Mouse (Mus musculus): ENCODE results near the gene Rapgef4. TPM values are rescaled to one million over a fixed set of nuclear protein-coding genes. Genes with fewer than 3 reads are reported as not detected.

Rapgef4 gene
- polyA plus RNA-seq, 1 experiment from 2014 or later = 4.4 TPM

DNA sequence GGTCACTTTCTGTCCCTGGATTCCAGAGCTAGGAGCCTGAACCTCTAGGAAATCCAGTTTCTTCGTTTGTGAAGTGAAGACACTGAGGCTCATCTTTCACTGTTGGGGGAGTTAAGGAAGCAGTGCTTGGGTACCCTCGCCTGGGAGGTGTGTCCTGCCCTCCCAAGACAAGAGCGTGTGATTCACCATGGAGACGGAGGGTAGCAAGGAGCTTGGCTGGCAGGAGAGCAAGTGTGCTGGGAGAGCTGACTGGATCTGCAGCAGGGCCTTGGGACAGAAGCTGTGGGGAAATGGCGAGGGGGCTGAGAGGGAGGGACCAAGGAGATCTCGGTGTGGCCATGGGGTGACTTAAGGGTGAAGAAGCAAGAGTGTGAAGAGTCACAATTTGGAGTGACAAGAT lies 114.0 kb downstream of the Rapgef4 start:
- Histone ChIP-seq H3K9me3 (ENCODE audit: control insufficient read depth, low read depth, low read length) (no peaks in the 10 kb centered on the region), H3K36me3 (ENCODE audit: control insufficient read depth, insufficient read depth, low read length) (no peaks in the 10 kb centered on the region), H3K4me3 (ENCODE audit: low read depth, low read length) (no peak overlapping the region), H3K27ac (ENCODE audit: low read length) (no peak overlapping the region), H3K4me2 (replicated peaks; ENCODE audit: low read depth, low read length) (no peak overlapping the region), H3K4me1 (ENCODE audit: control insufficient read depth, insufficient read depth, low read length) (peaks cover 14% of the 10 kb centered on the region; the same call in 1 of the 2 replicates), H3K27me3 (ENCODE audit: control insufficient read depth, insufficient read depth, low read length) (no peaks in the 10 kb centered on the region), H3K9ac (replicated peaks; ENCODE audit: low read depth, low read length) (no peak overlapping the region)
- no peak for ATAC-seq (ENCODE audit: insufficient number of reproducible peaks, insufficient read depth, low FRiP score, low read depth)
- 50% methylated on average over 6 of the region's 6 CpGs for WGBS

DNA sequence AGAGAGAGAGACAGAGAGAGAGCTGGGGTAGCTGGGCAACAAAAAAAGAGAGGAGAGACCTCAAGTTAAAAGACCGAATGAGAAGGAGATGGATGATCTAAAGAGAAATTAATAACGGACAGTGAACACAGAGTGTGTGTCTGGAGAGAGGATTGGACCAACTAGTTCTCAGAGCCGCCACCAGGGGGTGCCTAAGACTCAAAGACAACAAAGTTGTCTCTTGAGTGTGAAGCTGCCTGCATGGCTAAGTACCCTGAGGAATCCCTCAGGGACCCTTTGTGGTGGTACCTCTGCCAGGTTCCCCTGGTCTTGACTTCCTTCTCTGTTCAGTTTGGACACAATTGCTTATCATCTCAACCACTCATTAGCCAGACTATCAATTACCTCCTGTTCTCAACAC lies 115.3 kb downstream of the Rapgef4 start:
- Histone ChIP-seq H3K9me3 (ENCODE audit: control insufficient read depth, low read depth, low read length) (no peaks in the 10 kb centered on the region), H3K9ac (replicated peaks; ENCODE audit: low read depth, low read length) (no peak overlapping the region), H3K27ac (ENCODE audit: low read length) (no peak overlapping the region), H3K36me3 (ENCODE audit: control insufficient read depth, insufficient read depth, low read length) (no peaks in the 10 kb centered on the region), H3K4me2 (replicated peaks; ENCODE audit: low read depth, low read length) (no peak overlapping the region), H3K4me1 (ENCODE audit: control insufficient read depth, insufficient read depth, low read length) (peaks cover 14% of the 10 kb centered on the region; the same call in 1 of the 2 replicates), H3K4me3 (ENCODE audit: low read depth, low read length) (no peak overlapping the region), H3K27me3 (ENCODE audit: control insufficient read depth, insufficient read depth, low read length) (no peaks in the 10 kb centered on the region)
- WGBS = 37% methylated on average over 3 of the region's 3 CpGs
- ATAC-seq (ENCODE audit: insufficient number of reproducible peaks, insufficient read depth, low FRiP score, low read depth) = no peak

DNA sequence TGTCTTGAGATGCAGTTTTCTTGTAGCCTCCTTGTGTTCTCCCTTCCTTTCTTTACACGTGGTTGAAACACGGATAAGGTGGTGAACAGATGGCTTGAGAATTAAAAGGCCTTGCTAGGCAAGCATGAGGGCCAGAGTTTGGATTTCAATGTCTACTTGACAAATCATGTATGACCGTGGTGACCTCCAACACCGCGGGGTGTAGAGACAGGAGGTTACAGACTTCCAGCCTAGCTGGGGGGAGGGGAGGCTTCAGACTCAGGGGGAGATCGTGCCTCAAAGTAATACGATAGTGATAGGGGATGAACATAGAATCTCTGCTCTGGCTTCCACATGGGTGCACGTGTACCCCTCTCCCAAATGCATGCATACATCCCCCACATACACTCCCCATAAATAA lies 117.3 kb downstream of the Rapgef4 start:
- Histone ChIP-seq H3K9ac (replicated peaks; ENCODE audit: low read depth, low read length) (no peak overlapping the region), H3K36me3 (ENCODE audit: control insufficient read depth, insufficient read depth, low read length) (no peaks in the 10 kb centered on the region), H3K27ac (ENCODE audit: low read length) (no peak overlapping the region), H3K9me3 (ENCODE audit: control insufficient read depth, low read depth, low read length) (no peaks in the 10 kb centered on the region), H3K4me3 (ENCODE audit: low read depth, low read length) (no peak overlapping the region), H3K27me3 (ENCODE audit: control insufficient read depth, insufficient read depth, low read length) (no peaks in the 10 kb centered on the region), H3K4me2 (replicated peaks; ENCODE audit: low read depth, low read length) (no peak overlapping the region), H3K4me1 (ENCODE audit: control insufficient read depth, insufficient read depth, low read length) (peaks cover 14% of the 10 kb centered on the region; the same call in 1 of the 2 replicates)
- ATAC-seq (ENCODE audit: insufficient number of reproducible peaks, insufficient read depth, low FRiP score, low read depth) = no peak
- 78% methylated on average over 8 of the region's 8 CpGs for WGBS

DNA sequence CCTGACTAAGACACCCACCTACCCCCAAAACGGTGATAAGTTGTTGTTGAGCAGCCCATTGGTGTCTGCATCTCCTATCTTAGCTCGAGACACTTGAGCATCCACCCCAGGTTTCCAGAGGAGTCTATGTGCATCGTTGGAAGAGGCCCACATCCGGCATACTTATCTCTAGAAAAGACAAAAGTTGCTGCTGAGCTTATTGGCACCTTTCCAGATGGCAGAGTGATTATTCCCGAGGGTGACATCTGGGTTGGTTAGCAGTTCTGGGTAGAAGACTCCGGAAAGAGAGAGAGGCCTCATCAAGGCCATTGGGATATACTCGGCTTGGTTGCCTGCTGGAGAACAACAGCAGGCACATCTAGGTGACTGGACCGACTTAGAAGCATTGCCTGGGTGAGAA lies 123.6 kb downstream of the Rapgef4 start:
- no peaks in the 10 kb centered on the region for H3K36me3 ChIP-seq (ENCODE audit: control insufficient read depth, insufficient read depth, low read length)
- H3K4me3 ChIP-seq (ENCODE audit: low read depth, low read length) = no peak overlapping the region
- H3K4me1 ChIP-seq (ENCODE audit: control insufficient read depth, insufficient read depth, low read length) = no peaks in the 10 kb centered on the region
- no peaks in the 10 kb centered on the region for H3K9me3 ChIP-seq (ENCODE audit: control insufficient read depth, low read depth, low read length)
- H3K4me2 ChIP-seq (replicated peaks; ENCODE audit: low read depth, low read length) = no peak overlapping the region
- no peaks in the 10 kb centered on the region for H3K27me3 ChIP-seq (ENCODE audit: control insufficient read depth, insufficient read depth, low read length)
- whole genome bisulfite sequencing = 70% methylated on average over 8 of the region's 8 CpGs
- no peak for ATAC-seq (ENCODE audit: insufficient number of reproducible peaks, insufficient read depth, low FRiP score, low read depth)
- no peak overlapping the region for H3K9ac ChIP-seq (replicated peaks; ENCODE audit: low read depth, low read length)
- H3K27ac ChIP-seq (ENCODE audit: low read length) = no peak overlapping the region

DNA sequence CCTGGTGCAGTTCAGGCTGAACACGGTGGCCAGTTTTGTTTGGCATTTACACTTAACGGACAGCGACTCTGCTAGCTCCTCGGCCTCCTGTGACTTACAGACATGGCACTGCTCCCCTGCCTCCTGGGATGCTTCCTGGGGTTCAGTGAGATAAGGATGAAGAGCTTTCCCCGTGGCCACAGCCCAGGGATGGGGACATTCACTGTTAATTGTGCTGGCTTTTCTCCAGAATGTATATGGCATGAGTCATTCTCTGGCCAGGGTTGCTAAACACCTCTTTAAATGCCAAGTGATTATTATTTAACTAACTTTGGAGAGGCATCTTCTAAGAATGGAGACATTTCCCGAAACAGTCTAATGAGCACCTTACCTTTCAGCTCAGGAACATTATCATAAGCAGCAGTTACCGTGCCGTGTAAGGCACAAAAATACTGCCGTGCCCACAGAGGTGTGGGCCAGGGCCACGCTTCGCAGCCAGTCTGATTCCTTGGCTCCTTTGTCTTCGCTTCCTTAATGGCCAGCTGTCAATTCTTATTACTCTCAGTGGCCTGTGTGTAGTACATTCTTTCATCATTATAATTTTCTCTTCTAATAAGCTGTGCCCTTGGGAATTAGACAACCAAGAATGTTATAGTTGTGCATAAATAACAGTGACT lies 126.6 kb downstream of the Rapgef4 start:
- Histone ChIP-seq H3K4me2 (replicated peaks; ENCODE audit: low read depth, low read length) (no peak overlapping the region), H3K4me1 (ENCODE audit: control insufficient read depth, insufficient read depth, low read length) (no peaks in the 10 kb centered on the region), H3K9me3 (ENCODE audit: control insufficient read depth, low read depth, low read length) (no peaks in the 10 kb centered on the region), H3K9ac (replicated peaks; ENCODE audit: low read depth, low read length) (no peak overlapping the region), H3K27me3 (ENCODE audit: control insufficient read depth, insufficient read depth, low read length) (no peaks in the 10 kb centered on the region), H3K4me3 (ENCODE audit: low read depth, low read length) (no peak overlapping the region), H3K27ac (ENCODE audit: low read length) (no peak overlapping the region), H3K36me3 (ENCODE audit: control insufficient read depth, insufficient read depth, low read length) (no peaks in the 10 kb centered on the region)
- WGBS = 70% methylated on average over 12 of the region's 12 CpGs
- ATAC-seq (ENCODE audit: insufficient number of reproducible peaks, insufficient read depth, low FRiP score, low read depth) = no peak

DNA sequence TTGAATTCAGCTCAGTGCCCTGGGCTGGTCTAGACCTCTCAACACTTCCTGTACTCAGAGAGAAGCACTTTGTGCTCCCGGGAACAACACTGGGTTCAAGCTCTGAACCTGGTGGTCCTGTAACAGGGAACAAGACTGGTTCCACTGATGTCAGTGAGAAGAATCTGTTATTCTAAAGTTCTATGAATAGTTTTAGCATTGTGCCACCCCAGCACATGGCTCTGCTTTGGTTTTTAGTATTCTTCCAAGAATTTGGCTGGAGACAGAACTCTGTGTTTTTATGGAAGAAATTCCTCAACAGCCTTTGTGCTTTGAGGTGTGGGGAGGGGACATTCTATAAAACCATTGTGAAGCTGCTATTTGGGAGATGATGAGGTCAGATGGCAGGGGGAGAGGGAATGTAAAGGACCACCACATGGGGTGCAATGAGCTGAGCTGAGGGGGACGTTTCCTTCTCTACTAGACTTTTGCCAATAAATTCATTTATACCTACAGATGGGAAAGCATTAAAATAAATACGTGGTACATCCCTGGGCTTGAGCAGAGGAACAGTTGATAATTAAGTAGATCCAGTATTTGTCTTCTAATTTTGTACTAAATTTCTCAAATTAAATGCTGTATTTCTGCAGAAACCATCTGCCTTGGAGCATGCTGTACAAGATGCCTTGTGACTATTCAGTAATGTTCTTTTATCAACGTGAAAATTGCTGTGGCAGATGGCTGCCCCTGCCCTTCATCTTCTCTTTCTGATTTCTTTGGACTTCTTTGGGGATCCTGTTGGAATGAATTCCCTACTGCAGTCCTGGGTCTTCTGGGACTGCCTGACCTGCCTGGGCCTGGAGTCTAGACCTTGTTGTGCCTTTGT lies 127.6 kb downstream of the Rapgef4 start:
- H3K27me3 ChIP-seq (ENCODE audit: control insufficient read depth, insufficient read depth, low read length) = no peaks in the 10 kb centered on the region
- WGBS = 68% methylated on average over 4 of the region's 4 CpGs
- H3K27ac ChIP-seq (ENCODE audit: low read length) = no peak overlapping the region
- no peak overlapping the region for H3K4me2 ChIP-seq (replicated peaks; ENCODE audit: low read depth, low read length)
- no peak overlapping the region for H3K9ac ChIP-seq (replicated peaks; ENCODE audit: low read depth, low read length)
- no peaks in the 10 kb centered on the region for H3K9me3 ChIP-seq (ENCODE audit: control insufficient read depth, low read depth, low read length)
- H3K36me3 ChIP-seq (ENCODE audit: control insufficient read depth, insufficient read depth, low read length) = no peaks in the 10 kb centered on the region
- no peak overlapping the region for H3K4me3 ChIP-seq (ENCODE audit: low read depth, low read length)
- no peaks in the 10 kb centered on the region for H3K4me1 ChIP-seq (ENCODE audit: control insufficient read depth, insufficient read depth, low read length)
- no peak for ATAC-seq (ENCODE audit: insufficient number of reproducible peaks, insufficient read depth, low FRiP score, low read depth)

DNA sequence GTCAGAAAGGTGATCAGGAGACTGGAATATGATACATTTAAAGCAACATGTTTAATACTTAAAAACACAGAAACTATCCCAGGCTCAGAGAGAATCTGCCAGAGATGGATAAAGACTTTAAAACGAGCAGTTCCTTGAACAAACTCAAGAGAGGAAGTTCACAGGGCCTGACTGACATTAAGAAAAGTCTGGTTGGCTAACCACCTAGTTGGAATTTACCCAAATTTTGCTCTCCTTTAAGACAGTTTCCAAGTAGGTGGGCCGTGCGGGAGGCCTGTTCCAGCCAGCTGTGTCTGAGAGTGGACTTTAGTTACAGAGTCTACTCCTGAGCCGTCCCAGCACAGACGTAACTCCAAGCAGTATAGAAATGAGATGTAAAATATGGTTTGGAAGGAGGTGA lies 129.4 kb downstream of the Rapgef4 start:
- no peak overlapping the region for H3K4me2 ChIP-seq (replicated peaks; ENCODE audit: low read depth, low read length)
- no peaks in the 10 kb centered on the region for H3K36me3 ChIP-seq (ENCODE audit: control insufficient read depth, insufficient read depth, low read length)
- H3K27me3 ChIP-seq (ENCODE audit: control insufficient read depth, insufficient read depth, low read length) = no peaks in the 10 kb centered on the region
- H3K9me3 ChIP-seq (ENCODE audit: control insufficient read depth, low read depth, low read length) = no peaks in the 10 kb centered on the region
- ATAC-seq (ENCODE audit: insufficient number of reproducible peaks, insufficient read depth, low FRiP score, low read depth) = no peak
- H3K4me3 ChIP-seq (ENCODE audit: low read depth, low read length) = no peak overlapping the region
- no peak overlapping the region for H3K9ac ChIP-seq (replicated peaks; ENCODE audit: low read depth, low read length)
- no peaks in the 10 kb centered on the region for H3K4me1 ChIP-seq (ENCODE audit: control insufficient read depth, insufficient read depth, low read length)
- WGBS = 78% methylated on average over 5 of the region's 5 CpGs
- H3K27ac ChIP-seq (ENCODE audit: low read length) = no peak overlapping the region

DNA sequence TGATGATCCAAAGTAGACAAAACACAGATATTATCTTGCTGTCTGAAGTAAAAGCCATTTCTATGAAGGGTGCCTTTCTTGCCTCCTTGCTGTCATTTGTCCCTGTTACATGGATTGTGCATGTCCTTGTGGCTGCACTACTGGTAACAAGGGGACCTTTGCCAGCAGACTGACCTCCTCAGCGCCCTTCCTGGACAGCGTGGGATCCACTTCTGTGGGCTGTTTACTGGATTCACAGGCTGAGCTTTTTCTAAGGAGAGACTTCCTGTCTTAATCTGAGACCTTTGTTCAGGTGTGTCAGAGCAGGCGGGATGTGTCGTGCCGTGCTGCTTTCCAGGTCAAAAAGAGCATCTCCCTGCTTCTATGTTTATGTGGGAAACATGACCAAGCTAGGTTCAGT lies 132.7 kb downstream of the Rapgef4 start:
- H3K4me3 ChIP-seq (ENCODE audit: low read depth, low read length) = no peak overlapping the region
- no peaks in the 10 kb centered on the region for H3K36me3 ChIP-seq (ENCODE audit: control insufficient read depth, insufficient read depth, low read length)
- H3K27ac ChIP-seq (ENCODE audit: low read length) = peak overlapping the region; percentile 39; the same call in 1 of the 2 replicates
- no peak overlapping the region for H3K9ac ChIP-seq (replicated peaks; ENCODE audit: low read depth, low read length)
- WGBS = 55% methylated on average over 5 of the region's 5 CpGs
- H3K4me1 ChIP-seq (ENCODE audit: control insufficient read depth, insufficient read depth, low read length) = peaks cover 8% of the 10 kb centered on the region; the same call in 1 of the 2 replicates
- ATAC-seq (ENCODE audit: insufficient number of reproducible peaks, insufficient read depth, low FRiP score, low read depth) = no peak
- no peak overlapping the region for H3K4me2 ChIP-seq (replicated peaks; ENCODE audit: low read depth, low read length)
- no peaks in the 10 kb centered on the region for H3K9me3 ChIP-seq (ENCODE audit: control insufficient read depth, low read depth, low read length)
- H3K27me3 ChIP-seq (ENCODE audit: control insufficient read depth, insufficient read depth, low read length) = no peaks in the 10 kb centered on the region
